Mouse (Mus musculus): Measurements from ENCODE around the gene Tns1.

The Tns1 gene

DNA sequence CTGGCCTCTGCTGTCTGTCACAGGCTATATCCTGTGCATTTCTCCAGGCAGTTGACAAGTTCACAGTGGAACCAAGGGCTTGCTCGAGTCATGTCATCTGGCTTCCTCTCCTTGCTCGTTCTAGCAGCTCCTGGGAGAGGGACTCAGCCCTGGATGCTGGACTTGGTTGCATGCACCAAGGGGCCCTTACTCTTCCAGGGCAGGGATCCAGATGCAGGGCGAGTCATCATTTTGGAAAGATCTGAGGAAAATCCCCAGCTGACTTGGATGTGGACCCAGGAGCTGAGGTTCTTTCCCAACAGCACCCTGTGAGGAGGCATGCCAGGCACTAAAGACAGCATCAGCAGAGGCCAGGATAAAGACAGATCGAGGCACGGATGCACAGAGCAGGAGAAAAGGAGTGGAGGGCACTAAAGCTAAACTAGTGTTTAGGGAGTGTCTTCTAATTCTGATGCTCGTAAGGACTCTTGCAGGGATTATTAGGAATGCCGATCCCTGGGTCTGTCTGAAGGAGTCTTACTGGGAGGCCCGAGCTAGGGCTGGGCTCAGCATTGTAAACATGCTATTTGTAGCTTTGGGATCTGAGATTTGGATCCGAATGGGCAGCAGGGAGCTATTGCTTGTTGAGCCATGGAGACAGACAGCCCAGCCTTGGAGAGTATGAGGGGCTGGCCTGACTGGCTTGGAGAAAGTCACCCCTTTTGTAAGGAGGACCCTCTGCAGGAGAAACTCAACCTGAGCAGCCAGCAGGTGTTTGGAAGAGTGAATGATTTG, 165.9 kb downstream of the Tns1 start:
- in situ Hi-C loops (cut with MboI; ENCODE audit: low pct_unique_long_range_greater_than_20kb in 1 of 2, low sequenced_read_pairs in 2 of 2, unreplicated experiment in 1 of 2), result no loop called here

- in situ Hi-C loops (cut with MboI; ENCODE audit: low pct_unique_long_range_greater_than_20kb in 1 of 2, low sequenced_read_pairs in 2 of 2, unreplicated experiment in 1 of 2), result no loop called here
Observed at GRCm38 (mm10) chr1:73957428-73957827, 166.8 kb downstream of the Tns1 start.

GRCm38 (mm10) chr1:73956320-73956719, 167.9 kb downstream of the Tns1 start:
- in situ Hi-C loops (cut with MboI; ENCODE audit: low pct_unique_long_range_greater_than_20kb in 1 of 2, low sequenced_read_pairs in 2 of 2, unreplicated experiment in 1 of 2), result no loop called here

DNA sequence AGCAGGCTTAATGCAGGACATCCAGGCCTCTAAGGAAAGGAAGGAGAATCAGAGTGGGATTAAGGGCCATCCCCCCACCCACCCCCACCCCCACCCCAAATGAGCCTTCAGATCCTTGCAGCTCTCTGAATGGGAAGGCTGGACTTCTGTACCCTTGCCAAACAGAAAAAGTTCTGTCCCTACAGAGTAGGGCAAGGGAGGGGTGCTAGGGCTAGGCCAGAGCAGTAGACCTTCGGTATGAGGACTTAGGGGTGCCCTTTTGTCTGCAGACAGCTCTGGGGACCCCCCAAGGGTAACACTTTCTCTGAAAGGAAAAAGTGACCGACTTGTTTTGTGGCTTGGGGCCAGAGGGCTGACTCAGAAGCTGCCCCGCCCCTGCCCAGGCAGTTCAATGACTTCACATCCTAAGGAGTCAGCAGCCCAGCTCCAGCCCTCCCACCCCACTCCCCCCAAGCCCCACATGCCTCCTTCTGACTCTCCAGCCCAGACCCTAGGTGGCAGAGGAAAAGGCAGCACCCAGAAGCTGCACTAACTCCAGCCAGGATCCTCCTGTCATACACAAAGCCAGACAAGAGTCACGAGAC, 168.9 kb downstream of the Tns1 start:
- in situ Hi-C loops (cut with MboI; ENCODE audit: low pct_unique_long_range_greater_than_20kb in 1 of 2, low sequenced_read_pairs in 2 of 2, unreplicated experiment in 1 of 2), result no loop called here

DNA sequence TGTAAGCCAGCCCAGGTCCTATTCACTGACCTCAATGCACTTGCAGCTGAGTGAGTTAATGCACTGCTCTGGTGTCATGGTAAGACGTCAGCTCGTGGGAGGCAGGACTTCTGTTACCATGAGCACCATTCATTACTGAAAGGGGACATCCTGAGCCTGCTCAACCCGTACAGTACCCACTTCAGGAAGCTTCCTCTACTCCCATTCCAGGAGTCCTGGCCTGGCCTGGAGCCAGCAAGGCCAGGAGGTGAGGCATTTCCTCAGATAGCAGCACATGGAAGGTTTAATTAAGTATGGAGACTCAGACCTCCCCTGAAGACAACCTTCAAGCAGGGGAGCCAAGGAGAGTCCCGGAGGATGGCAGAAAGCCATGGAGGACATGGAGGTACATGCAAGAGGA, 169.6 kb downstream of the Tns1 start:
- in situ Hi-C loops (cut with MboI; ENCODE audit: low pct_unique_long_range_greater_than_20kb in 1 of 2, low sequenced_read_pairs in 2 of 2, unreplicated experiment in 1 of 2), result no loop called here

- in situ Hi-C loops (cut with MboI; ENCODE audit: low pct_unique_long_range_greater_than_20kb in 1 of 2, low sequenced_read_pairs in 2 of 2, unreplicated experiment in 1 of 2), result no loop called here
Observed at GRCm38 (mm10) chr1:73954015-73954408, 170.2 kb downstream of the Tns1 start.

DNA sequence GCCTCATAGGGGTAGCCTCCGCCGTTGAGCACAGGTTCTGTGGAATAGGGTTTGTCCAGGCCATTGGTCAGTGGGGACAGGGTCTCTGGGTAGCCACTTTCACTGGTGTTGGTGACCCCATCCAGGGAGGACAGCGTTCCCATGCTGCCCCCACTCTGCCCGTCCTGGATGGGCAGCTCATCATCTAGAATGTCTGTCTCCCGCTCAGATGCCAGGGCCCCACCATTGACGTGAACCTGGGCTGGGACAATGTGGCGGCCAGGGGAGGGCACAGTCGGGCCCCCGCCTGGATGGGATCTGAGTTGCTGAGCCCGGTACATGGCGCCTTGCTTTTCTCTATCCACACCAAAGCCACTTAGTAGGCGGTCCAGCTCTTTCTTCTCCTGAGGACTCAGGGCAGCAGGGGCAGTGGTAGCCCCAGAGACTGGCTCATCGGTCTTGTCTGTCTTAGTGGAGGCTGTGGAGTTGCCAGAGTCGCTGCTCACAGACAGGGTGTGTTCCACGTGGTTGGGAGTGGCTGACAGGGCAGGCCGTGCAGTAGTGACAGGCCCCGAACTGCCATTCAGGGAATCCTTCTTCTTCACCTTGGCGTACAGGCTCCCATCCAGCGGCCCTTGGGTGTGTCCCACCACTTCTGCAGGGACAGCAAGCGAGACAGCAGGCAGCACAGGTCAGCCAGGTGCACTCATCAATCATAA, 170.8 kb downstream of the Tns1 start:
- in situ Hi-C loops (cut with MboI; ENCODE audit: low pct_unique_long_range_greater_than_20kb in 1 of 2, low sequenced_read_pairs in 2 of 2, unreplicated experiment in 1 of 2), result no loop called here

DNA sequence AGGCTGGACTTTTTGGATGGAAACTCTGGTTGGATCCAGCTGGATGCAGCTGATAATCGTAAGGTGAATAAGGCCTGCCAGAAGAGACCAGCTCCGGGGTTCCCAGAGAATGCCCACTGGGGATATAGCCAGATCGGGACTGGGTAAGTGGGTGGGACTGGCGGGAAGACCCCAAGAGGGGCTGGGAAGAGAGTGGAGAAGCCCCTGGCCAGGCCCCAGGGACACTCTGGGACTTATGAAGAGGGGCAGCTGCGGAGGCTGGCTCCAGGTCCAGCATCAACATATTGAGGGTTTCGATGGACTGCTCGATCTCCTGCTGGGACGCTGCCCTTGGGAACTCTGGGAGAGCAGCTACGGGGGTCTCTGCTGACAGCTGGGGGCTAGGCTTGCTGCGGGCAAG, 171.7 kb downstream of the Tns1 start:
- in situ Hi-C loops (cut with MboI; ENCODE audit: low pct_unique_long_range_greater_than_20kb in 1 of 2, low sequenced_read_pairs in 2 of 2, unreplicated experiment in 1 of 2), result no loop called here

DNA sequence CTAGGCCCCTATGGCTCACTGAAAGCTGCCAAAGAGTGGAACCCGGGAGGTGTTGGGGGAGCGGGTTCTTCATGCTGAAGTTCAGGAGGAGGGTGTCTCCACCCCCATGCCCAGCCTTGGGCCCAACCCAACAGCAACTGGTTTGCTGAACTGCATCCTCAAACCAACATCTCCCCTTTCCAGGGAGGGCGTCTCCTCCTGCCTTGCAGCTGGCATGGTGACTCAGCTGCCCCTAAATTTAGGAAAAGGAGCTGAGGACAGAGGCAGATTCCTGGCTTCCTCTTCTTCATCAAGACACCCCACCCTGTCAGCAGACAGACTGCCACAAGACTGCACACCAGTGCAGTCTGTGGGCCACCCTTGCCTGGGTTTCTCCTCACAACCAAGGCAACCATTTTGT, 173.1 kb downstream of the Tns1 start:
- in situ Hi-C loops (cut with MboI; ENCODE audit: low pct_unique_long_range_greater_than_20kb in 1 of 2, low sequenced_read_pairs in 2 of 2, unreplicated experiment in 1 of 2), result no loop called here

GRCm38 (mm10) chr1:73948757-73949156, 175.5 kb downstream of the Tns1 start:
- in situ Hi-C loops (cut with MboI; ENCODE audit: low pct_unique_long_range_greater_than_20kb in 1 of 2, low sequenced_read_pairs in 2 of 2, unreplicated experiment in 1 of 2), result no loop called here

DNA sequence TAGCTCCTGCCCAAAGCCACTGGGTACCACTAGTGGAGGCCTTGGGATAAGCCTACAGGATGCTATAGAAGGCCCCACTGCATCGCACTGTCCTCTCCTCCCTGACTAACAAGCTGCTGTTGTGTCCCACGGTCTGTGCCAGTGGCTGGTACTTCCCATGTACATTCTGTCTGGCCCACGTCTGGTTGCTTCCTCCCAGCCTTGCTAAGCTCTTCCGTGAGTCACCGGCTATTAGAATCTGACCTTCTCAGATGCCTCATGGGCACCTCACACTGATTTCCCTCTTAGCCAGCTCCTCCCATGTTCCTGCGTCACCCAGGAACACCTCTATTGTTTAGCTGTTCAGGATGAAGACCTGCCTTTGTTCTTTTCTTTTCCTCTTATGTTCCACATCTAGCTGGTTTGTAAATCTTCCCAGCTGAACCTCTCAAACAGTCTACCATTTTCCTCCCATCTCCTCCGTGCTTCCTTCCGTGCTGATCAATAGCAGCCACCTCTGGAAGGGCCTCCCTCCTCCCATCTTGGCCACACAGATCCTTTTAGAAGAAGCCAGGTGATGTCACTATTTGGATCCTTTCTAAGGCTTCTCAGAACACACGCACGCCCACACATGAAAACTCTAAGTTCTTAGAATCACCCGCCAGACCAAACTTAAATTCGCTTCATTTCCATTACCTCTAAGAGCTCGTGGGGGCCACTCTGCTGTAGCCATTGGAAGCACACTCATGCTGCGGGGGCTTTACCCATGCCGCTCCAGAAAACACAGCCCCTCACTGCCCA, 176.5 kb downstream of the Tns1 start:
- in situ Hi-C loops (cut with MboI; ENCODE audit: low pct_unique_long_range_greater_than_20kb in 1 of 2, low sequenced_read_pairs in 2 of 2, unreplicated experiment in 1 of 2), result no loop called here

DNA sequence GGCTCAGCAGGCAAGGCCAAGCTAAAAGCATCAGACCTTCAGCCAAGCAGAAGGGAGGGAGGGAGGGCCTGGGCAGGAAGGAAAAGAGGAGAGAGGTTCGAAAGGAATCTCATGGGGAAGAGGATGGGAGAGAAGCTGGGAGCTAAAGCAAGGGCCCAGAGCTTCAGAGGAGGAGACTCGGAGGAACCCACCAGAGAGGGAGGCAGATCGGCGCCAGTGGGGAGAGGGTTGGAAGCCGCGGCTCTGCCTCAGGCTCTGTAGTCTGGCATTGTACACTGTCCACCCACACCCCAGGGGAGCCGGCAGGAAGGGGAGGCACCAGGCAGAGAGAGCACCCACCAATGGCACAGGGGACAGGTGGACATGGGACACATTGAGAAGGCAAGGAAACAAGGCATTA, 177.5 kb downstream of the Tns1 start:
- in situ Hi-C loops (cut with MboI; ENCODE audit: low pct_unique_long_range_greater_than_20kb in 1 of 2, low sequenced_read_pairs in 2 of 2, unreplicated experiment in 1 of 2), result no loop called here

DNA sequence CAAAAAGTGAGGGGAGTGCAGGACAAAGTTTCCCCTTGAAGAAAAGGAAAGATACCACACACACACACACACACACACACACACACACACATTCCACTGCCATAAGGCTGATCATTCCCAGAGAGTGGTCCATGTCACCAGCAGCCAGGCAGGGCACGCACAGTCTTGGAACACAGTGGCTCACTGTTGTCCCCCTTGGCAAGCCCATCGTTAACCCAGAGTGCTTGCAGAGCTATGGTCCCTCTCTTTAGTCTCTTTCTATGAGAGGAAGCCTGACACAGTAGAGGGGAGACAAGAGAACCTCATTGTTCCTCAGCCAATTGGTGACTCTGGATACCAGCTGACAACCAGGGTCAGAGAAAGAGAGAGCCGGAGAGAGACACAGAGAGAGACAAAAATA, 179.9 kb downstream of the Tns1 start:
- in situ Hi-C loops (cut with MboI; ENCODE audit: low pct_unique_long_range_greater_than_20kb in 1 of 2, low sequenced_read_pairs in 2 of 2, unreplicated experiment in 1 of 2), result no loop called here

DNA sequence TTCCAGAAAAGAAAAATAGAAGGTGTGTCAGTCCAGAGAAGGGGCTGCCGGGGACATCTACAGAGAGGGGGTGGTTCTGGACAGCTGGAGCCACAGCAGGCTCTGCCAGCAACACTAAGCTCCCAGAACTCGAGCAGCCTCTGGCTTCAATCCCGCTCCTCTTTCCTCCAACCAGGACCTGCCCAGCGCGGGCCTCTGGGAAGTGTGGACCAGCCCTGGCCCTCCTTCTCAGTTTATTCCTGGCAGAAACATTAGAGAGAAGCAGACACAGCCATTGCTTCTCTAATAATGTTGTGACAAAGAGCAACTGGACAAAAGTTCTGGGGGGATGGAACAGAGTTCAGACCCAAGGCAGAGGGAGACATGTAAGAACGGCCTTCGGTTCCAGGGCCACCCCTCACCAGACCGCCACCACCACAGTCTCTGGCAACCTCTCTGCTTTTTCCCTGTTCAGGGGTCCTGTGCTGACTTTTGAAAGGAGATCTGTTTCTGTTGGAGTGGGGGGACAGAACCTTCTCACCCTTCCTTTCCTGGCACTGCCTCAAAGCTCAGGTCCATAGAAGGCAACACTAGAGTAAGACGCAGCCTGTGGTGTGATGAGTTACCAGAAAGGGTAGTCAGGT, 180.5 kb downstream of the Tns1 start:
- in situ Hi-C loops (cut with MboI; ENCODE audit: low pct_unique_long_range_greater_than_20kb in 1 of 2, low sequenced_read_pairs in 2 of 2, unreplicated experiment in 1 of 2), result no loop called here

DNA sequence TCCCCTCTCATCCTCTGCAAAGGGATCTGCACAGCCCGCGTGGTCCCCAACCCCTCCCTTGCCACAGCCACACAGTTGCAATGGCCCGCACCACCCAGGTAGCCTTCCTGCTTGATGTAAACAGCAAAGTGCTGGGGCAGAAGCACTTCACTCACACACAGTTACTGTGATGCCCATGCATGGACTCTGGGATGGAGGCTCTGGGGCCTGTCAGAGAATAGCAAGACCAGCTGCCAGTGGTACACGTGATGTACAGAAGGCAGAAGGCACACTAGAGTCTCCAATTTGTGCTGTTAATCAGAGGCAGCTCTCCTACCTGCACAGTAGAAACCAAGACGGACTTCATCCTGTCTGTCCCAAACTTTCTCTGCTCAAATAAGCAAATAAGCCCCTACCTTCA, 181.0 kb downstream of the Tns1 start:
- in situ Hi-C loops (cut with MboI; ENCODE audit: low pct_unique_long_range_greater_than_20kb in 1 of 2, low sequenced_read_pairs in 2 of 2, unreplicated experiment in 1 of 2), result no loop called here

DNA sequence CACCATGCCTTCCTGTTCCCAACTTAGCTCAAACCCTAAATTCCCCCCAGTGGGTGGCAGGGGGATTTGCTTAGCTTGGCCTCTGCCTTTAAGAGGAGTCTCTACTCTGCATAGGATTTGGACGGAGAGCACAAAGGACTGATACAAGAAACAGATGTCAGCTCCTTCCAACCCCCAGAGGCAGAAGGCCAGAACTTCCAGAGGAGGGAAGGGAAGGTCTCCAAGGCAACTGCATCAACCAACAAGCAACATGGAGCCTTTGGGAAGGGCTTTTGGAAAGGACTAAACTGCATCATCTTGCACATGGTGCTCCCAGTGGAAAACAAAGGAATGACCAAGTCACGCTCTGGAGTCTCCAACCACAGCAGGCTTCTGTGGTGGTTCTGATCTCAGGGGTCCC, 182.0 kb downstream of the Tns1 start:
- in situ Hi-C loops (cut with MboI; ENCODE audit: low pct_unique_long_range_greater_than_20kb in 1 of 2, low sequenced_read_pairs in 2 of 2, unreplicated experiment in 1 of 2), result no loop called here

- in situ Hi-C loops (cut with MboI; ENCODE audit: low pct_unique_long_range_greater_than_20kb in 1 of 2, low sequenced_read_pairs in 2 of 2, unreplicated experiment in 1 of 2), result no loop called here
Observed at GRCm38 (mm10) chr1:73941697-73942096, 182.6 kb downstream of the Tns1 start.

- in situ Hi-C loops (cut with MboI; ENCODE audit: low pct_unique_long_range_greater_than_20kb in 1 of 2, low sequenced_read_pairs in 2 of 2, unreplicated experiment in 1 of 2), result no loop called here
Observed at GRCm38 (mm10) chr1:73940491-73941204, 183.6 kb downstream of the Tns1 start.

Data from mouse embryonic stem cell (cell line).